Mouse (Mus musculus): Measurements from ENCODE around the gene Zscan10. TPM values are rescaled to one million over a fixed set of nuclear protein-coding genes. Genes with fewer than 3 reads are reported as not detected.
"Not testable (repeated sequence)": the region's sequence is repeated elsewhere in the genome, so short reads cannot be mapped to it uniquely, and the experiment has no call there.

The Zscan10 gene
- polyA plus RNA-seq, 2 experiments = 0.63 TPM; not detected in 1

GRCm38 (mm10) chr17:23592208-23592925 lies 8.3 kb upstream of the Zscan10 start:
- Histone ChIP-seq H3K4me3 (replicated peaks; ENCODE audit: low read length) (peak overlapping the region; percentile 43), H3K9me3 (ENCODE audit: control insufficient read depth, low read length) (no peaks in the 10 kb centered on the region), H3K4me2 (replicated peaks; ENCODE audit: low read depth, low read length, severe bottlenecking) (peak overlapping the region; percentile 70), H3K27ac (replicated peaks; ENCODE audit: low read depth, low read length) (peak overlapping the region; percentile 81), H3K36me3 (ENCODE audit: control insufficient read depth, insufficient read depth, low read length) (no peaks in the 10 kb centered on the region), H3K4me1 (ENCODE audit: control insufficient read depth, insufficient read depth, low read length) (peaks cover 5% of the 10 kb centered on the region; the same call in 1 of the 2 replicates), H3K9ac (ENCODE audit: low read depth, low read length, severe bottlenecking) (peak overlapping the region; percentile 61), H3K27me3 (ENCODE audit: control insufficient read depth, insufficient read depth, low read length) (no peaks in the 10 kb centered on the region)
- TF ChIP-seq POLR2A (IDR thresholded peaks at IDR 0.05; ENCODE audit: borderline replicate concordance, extremely low read depth, insufficient read depth, insufficient read length) = peak; percentile 58; the same call in 1 of the 2 replicates
- 7% methylated on average over 34 of the region's 34 CpGs for WGBS
- DNase-seq (ENCODE audit: low spot score) (peak; percentile 99), ATAC-seq (ENCODE audit: low FRiP score, low read depth) (peak; percentile 99)

GRCm38 (mm10) chr17:23592926-23593300 lies 7.7 kb upstream of the Zscan10 start:
- TF ChIP-seq POLR2A (IDR thresholded peaks at IDR 0.05; ENCODE audit: borderline replicate concordance, extremely low read depth, insufficient read depth, insufficient read length) = no peak
- Histone ChIP-seq H3K27me3 (ENCODE audit: control insufficient read depth, insufficient read depth, low read length) (no peaks in the 10 kb centered on the region), H3K4me1 (ENCODE audit: control insufficient read depth, insufficient read depth, low read length) (peaks cover 5% of the 10 kb centered on the region; the same call in 1 of the 2 replicates), H3K9me3 (ENCODE audit: control insufficient read depth, low read length) (no peaks in the 10 kb centered on the region), H3K27ac (replicated peaks; ENCODE audit: low read depth, low read length) (peak overlapping the region; percentile 81), H3K4me2 (replicated peaks; ENCODE audit: low read depth, low read length, severe bottlenecking) (peak overlapping the region; percentile 70), H3K4me3 (replicated peaks; ENCODE audit: low read length) (peak overlapping the region; percentile 43), H3K9ac (ENCODE audit: low read depth, low read length, severe bottlenecking) (peak overlapping the region; percentile 61), H3K36me3 (ENCODE audit: control insufficient read depth, insufficient read depth, low read length) (no peaks in the 10 kb centered on the region)
- 11% methylated on average over 13 of the region's 13 CpGs for WGBS
- no peak for DNase-seq (ENCODE audit: low spot score)
- peak; percentile 60 for ATAC-seq (ENCODE audit: low FRiP score, low read depth)

GRCm38 (mm10) chr17:23595139-23595538 lies 5.5 kb upstream of the Zscan10 start:
- not testable (repeated sequence) for H3K4me2 ChIP-seq (replicated peaks; ENCODE audit: low read depth, low read length, severe bottlenecking); ATAC-seq (ENCODE audit: low FRiP score, low read depth); H3K4me1 ChIP-seq (ENCODE audit: control insufficient read depth, insufficient read depth, low read length); H3K36me3 ChIP-seq (ENCODE audit: control insufficient read depth, insufficient read depth, low read length); H3K9ac ChIP-seq (ENCODE audit: low read depth, low read length, severe bottlenecking); H3K27ac ChIP-seq (replicated peaks; ENCODE audit: low read depth, low read length); DNase-seq (ENCODE audit: low spot score); H3K27me3 ChIP-seq (ENCODE audit: control insufficient read depth, insufficient read depth, low read length); H3K4me3 ChIP-seq (replicated peaks; ENCODE audit: low read length); H3K9me3 ChIP-seq (ENCODE audit: control insufficient read depth, low read length)
- 73% methylated on average over 4 of the region's 4 CpGs for WGBS

GRCm38 (mm10) chr17:23598582-23599552 lies 1.8 kb upstream of the Zscan10 start, which contains the start of gene Zfp13:
Gene Zfp13 (minus strand): TSS chr17:23599487.
- H3K4me3 ChIP-seq (replicated peaks; ENCODE audit: low read length) = peak within 1 kb of the TSS; percentile 39
- TF ChIP-seq POLR2A (IDR thresholded peaks at IDR 0.05; ENCODE audit: borderline replicate concordance, extremely low read depth, insufficient read depth, insufficient read length) = peak; percentile 63; the same call in 1 of the 2 replicates
- no peaks in the 10 kb centered on the region for H3K27me3 ChIP-seq (ENCODE audit: control insufficient read depth, insufficient read depth, low read length)
- H3K9me3 ChIP-seq (ENCODE audit: control insufficient read depth, low read length) = no peaks in the 10 kb centered on the region
- DNase-seq (ENCODE audit: low spot score) = peak; percentile 97
- H3K27ac ChIP-seq (replicated peaks; ENCODE audit: low read depth, low read length) = peak within 1 kb of the TSS; percentile 81
- H3K9ac ChIP-seq (ENCODE audit: low read depth, low read length, severe bottlenecking) = peak within 1 kb of the TSS; percentile 58
- 7% methylated on average over 31 of the region's 31 CpGs for WGBS
- H3K4me2 ChIP-seq (replicated peaks; ENCODE audit: low read depth, low read length, severe bottlenecking) = peak within 1 kb of the TSS; percentile 70
- ATAC-seq (ENCODE audit: low FRiP score, low read depth) = peak; percentile 98
- H3K36me3 ChIP-seq (ENCODE audit: control insufficient read depth, insufficient read depth, low read length) = no peaks in the 10 kb centered on the region
- peaks cover 3% of the 10 kb centered on the region; the same call in 1 of the 2 replicates for H3K4me1 ChIP-seq (ENCODE audit: control insufficient read depth, insufficient read depth, low read length)

GRCm38 (mm10) chr17:23599605-23600063 lies 1.0 kb upstream of the Zscan10 start:
- 34% methylated on average over 7 of the region's 7 CpGs for WGBS

More at GRCm38 (mm10) chr17:23599605-23600063, 1.0 kb upstream of the Zscan10 start:
- no peaks in the 10 kb centered on the region for H3K27me3 ChIP-seq (ENCODE audit: control insufficient read depth, insufficient read depth, low read length)
- H3K36me3 ChIP-seq (ENCODE audit: control insufficient read depth, insufficient read depth, low read length) = no peaks in the 10 kb centered on the region
- no peak for TF ChIP-seq POLR2A (IDR thresholded peaks at IDR 0.05; ENCODE audit: borderline replicate concordance, extremely low read depth, insufficient read depth, insufficient read length)
- H3K4me2 ChIP-seq (replicated peaks; ENCODE audit: low read depth, low read length, severe bottlenecking) = peak overlapping the region; percentile 70
- no peaks in the 10 kb centered on the region for H3K9me3 ChIP-seq (ENCODE audit: control insufficient read depth, low read length)
- no peak for DNase-seq (ENCODE audit: low spot score)
- peaks cover 3% of the 10 kb centered on the region; the same call in 1 of the 2 replicates for H3K4me1 ChIP-seq (ENCODE audit: control insufficient read depth, insufficient read depth, low read length)
- H3K27ac ChIP-seq (replicated peaks; ENCODE audit: low read depth, low read length) = peak overlapping the region; percentile 81
- H3K4me3 ChIP-seq (replicated peaks; ENCODE audit: low read length) = peak overlapping the region; percentile 39
- ATAC-seq (ENCODE audit: low FRiP score, low read depth) = no peak
- peak overlapping the region; percentile 58 for H3K9ac ChIP-seq (ENCODE audit: low read depth, low read length, severe bottlenecking)

Measured in limb, embryonic 14.5 days (tissue).